Mouse (Mus musculus) inflammation-experienced regulatory T-cells (primary cell): ENCODE results near the gene Malsu1. TPM values are rescaled to one million over a fixed set of nuclear protein-coding genes. Genes with fewer than 3 reads are reported as not detected.

ENCODE experiments used
- polyA plus RNA-seq, 2 experiments: library from polyadenylated mRNA; unstranded; fragments of 100-300 nt; shearing (Covaris generic); gene quantifications; one replicate each; pipeline ENCODE4 v1.2.1; 2017

Gene Malsu1
- 10 to 100 TPM; 71.3 to 77.4 TPM for polyA plus RNA-seq

GRCm38 (mm10) chr6:49073304-49074116 lies at the start of gene Malsu1:
Malsu1 (plus strand) TSS chr6:49073795.

GRCm38 (mm10) chr6:49036275-49037267 lies 37.0 kb upstream of the Malsu1 start, which contains the start of gene Gpnmb:
Gpnmb (plus strand) TSS chr6:49036546.

Other genes with a start within 250 kb of the Malsu1 start
- 1 to 10 TPM; 4.1 to 6.9 TPM for gene Tmem176a, start 232.9 kb upstream of the Malsu1 start, polyA plus RNA-seq
- 10 to 100 TPM in 1 of 2 experiments, 1 to 10 TPM in 1; 6.2 to 14.1 TPM for gene Tmem176b, start 232.3 kb upstream of the Malsu1 start, polyA plus RNA-seq
- gene Aoc1, start 200.9 kb upstream of the Malsu1 start, polyA plus RNA-seq, result 1 to 10 TPM in 1 of 2 experiments, under 1 TPM in 1; 0.16 to 3.0 TPM
- not detected for gene 1600015I10Rik, start 143.9 kb upstream of the Malsu1 start, polyA plus RNA-seq
- gene Doxl2, start 98.8 kb upstream of the Malsu1 start, polyA plus RNA-seq, result not detected
- gene Svs1, start 86.9 kb upstream of the Malsu1 start, polyA plus RNA-seq, result under 1 TPM; 0.10 to 0.83 TPM
- gene Gpnmb, start 37.2 kb upstream of the Malsu1 start, polyA plus RNA-seq, result 1 to 10 TPM; 1.4 to 3.6 TPM
- gene Igf2bp3, start 141.2 kb downstream of the Malsu1 start, polyA plus RNA-seq, result 1 to 10 TPM in 1 of 2 experiments, under 1 TPM in 1; 0.82 to 3.8 TPM
- gene Tra2a, start 190.2 kb downstream of the Malsu1 start, polyA plus RNA-seq, result 10 to 100 TPM; 53.5 to 62.0 TPM
- 10 to 100 TPM; 11.9 to 18.3 TPM for gene Ccdc126, start 245.5 kb downstream of the Malsu1 start, polyA plus RNA-seq